Mouse (Mus musculus) neutrophil, adult 5-6 weeks (primary cell): ENCODE measurements around the gene St5. TPM values are rescaled to one million over a fixed set of nuclear protein-coding genes. Genes with fewer than 3 reads are reported as not detected.

ENCODE experiments used
- total RNA-seq: library from RNA; stranded (forward); fragments of 200-1000 nt; gene quantifications from 2 replicates; pipeline ENCODE4 v1.2.3, GENCODE M21; 2017

Gene St5
- total RNA-seq, 1 experiment from 2014 or later: not detected

Other genes starting within 250 kb of the St5 start
- 0.12 TPM in 2 replicates for gene Trim66, start 195.5 kb downstream of the St5 start, total RNA-seq
- gene Rpl27a, start 184.5 kb downstream of the St5 start, total RNA-seq: 374 and 565 TPM in 2 replicates
- 4.7 and 4.9 TPM in 2 replicates for gene Akip1, start 85 bp upstream of the St5 start, total RNA-seq
- gene BC051019, start 20.2 kb upstream of the St5 start, total RNA-seq: not detected in 2 replicates
- gene Ascl3, start 28.1 kb upstream of the St5 start, total RNA-seq: not detected in 2 replicates
- gene Tmem9b, start 49.3 kb upstream of the St5 start, total RNA-seq: 34.6 and 36.2 TPM in 2 replicates
- gene Nrip3, start 78.4 kb upstream of the St5 start, total RNA-seq: 0.12 TPM in 1 of 2 replicates, not detected in the other
- gene Scube2, start 162.1 kb upstream of the St5 start, total RNA-seq: not detected in 2 replicates